11 mouse cellular contexts compared by ENCODE assay signal in genomic region chr9:97162465-97162864, GRCm38 (mm10). TPM values are rescaled to one million over a fixed set of nuclear protein-coding genes. Genes with fewer than 3 reads are reported as not detected.
DNase-seq lines count a peak whose midpoint lies in the region; ATAC-seq and TF ChIP-seq lines count a peak whose summit lies in the region.
"Had no signal": no experiment of that assay in that cellular context is flagged by ENCODE, and none has a peak within 500 bp of the region (broad histone marks: within the 10 kb centered on the region; RNA-seq: fewer than 3 reads in every experiment).

No protein-coding gene starts in this region.

- peak; percentile 35; the same call in 1 of the 2 replicates for ATAC-seq in megakaryocyte, adult 5-6 weeks (ENCODE audit: poor library complexity, severe bottlenecking)

- intact Hi-C loops in left cerebral cortex, adult 2 months (cut with DNase I), result loop anchor here (2.0 kb wide), 3 partner anchors 52 to 246 kb away; partner anchors contain the start of gene Slc25a36
- intact Hi-C loops in left cerebral cortex, postnatal 36 days (cut with DNase I), result loop anchor here (1.0 to 5.0 kb wide), 2 partner anchors 80 to 246 kb away; no protein-coding TSS in a partner anchor

- peak; percentile 81 for TF ChIP-seq CTCF in left cerebral cortex, adult 2 months (IDR thresholded peaks at IDR 0.05)

- peak; percentile 59 for DNase-seq in embryo, embryonic 10.5 days (ENCODE audit: low spot score)
- no peak for DNase-seq in embryo, embryonic 10 days (ENCODE audit: low spot score)
- DNase-seq in left cerebral cortex, adult 2 months (ENCODE audit: extremely low spot score in 1 of 2, low spot score in 2 of 2), result no peak
- no peak for DNase-seq in left cerebral cortex, postnatal 36 days (ENCODE audit: low spot score in 2 of 2)
- peak; percentile 25 for DNase-seq in MN1 (ENCODE audit: low spot score)
- DNase-seq in cerebellum, postnatal 4 days (ENCODE audit: low spot score in 2 of 2), result no peak
- no peak for DNase-seq in right cerebral cortex, postnatal 25 days
- DNase-seq: adrenal gland, postnatal 36 days; gastrocnemius, postnatal 25 days had no signal

- H3K27ac ChIP-seq in left cerebral cortex, adult 2 months, result no peak overlapping the region
- H3K27ac ChIP-seq: hindbrain, embryonic 15.5 days had no signal

- no peak overlapping the region for H3K4me3 ChIP-seq in left cerebral cortex, adult 2 months
- H3K4me3 ChIP-seq: hindbrain, embryonic 15.5 days had no signal

RNA-seq across cellular contexts. Expression of gene Slc25a36, which starts 51.5 kb away (rescaled TPM):
- total RNA-seq in left cerebral cortex, adult 2 months (2021), result 10 to 100 TPM; 78.6 to 79.4 TPM
- total RNA-seq in left cerebral cortex, postnatal 36 days (2021), result 10 to 100 TPM; 59.0 to 86.8 TPM
- total RNA-seq in megakaryocyte, adult 5-6 weeks (2015), result 44.6 and 57.4 TPM in 2 replicates
- total RNA-seq in megakaryocyte, adult 5-6 weeks (2017), result 42.2 and 57.0 TPM in 2 replicates

Comparison
In these comparisons a context has a peak if more than half of its experiments do, and no peak if none do; other contexts are left out.
1. DNase-seq: peak in embryo, embryonic 10.5 days (single experiment) and MN1 (single experiment); none in embryo, embryonic 10 days (single experiment), left cerebral cortex, adult 2 months (0 of 2), left cerebral cortex, postnatal 36 days (0 of 2), cerebellum, postnatal 4 days (0 of 2) and right cerebral cortex, postnatal 25 days (single experiment).